Mouse (Mus musculus): Measurements from ENCODE around the gene Frmpd2. TPM values are rescaled to one million over a fixed set of nuclear protein-coding genes. Genes with fewer than 3 reads are reported as not detected.

The Frmpd2 gene
- polyA plus RNA-seq, 1 experiment from 2014 or later, result 0.09 TPM

DNA sequence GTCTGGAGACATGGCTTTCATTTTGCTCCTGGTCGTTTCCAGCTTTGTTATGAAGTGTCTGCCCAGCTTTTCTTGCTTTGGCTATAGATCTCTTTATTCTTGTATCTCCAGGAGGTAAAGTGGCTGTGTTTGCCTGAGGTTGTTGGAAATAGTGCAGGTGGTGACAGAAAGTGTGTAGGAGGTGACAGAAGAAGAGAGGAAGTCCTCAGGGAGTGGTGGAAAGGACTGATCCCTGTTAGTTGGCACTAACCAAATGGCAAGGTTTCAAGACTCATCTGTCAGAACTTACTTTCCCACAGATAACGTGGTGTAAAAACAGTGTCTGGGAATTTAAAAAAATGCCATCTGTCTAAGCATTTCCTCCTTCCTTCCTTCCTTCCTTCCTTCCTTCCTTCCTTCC is 3.0 kb downstream of the Frmpd2 start:
- H3K4me3 ChIP-seq (replicated peaks), result no peak overlapping the region
- 0 out of 2 replicates have a peak, but pooled peaks cover 8% of the 10 kb centered on the region for H3K4me1 ChIP-seq (replicated peaks)
- H3K27ac ChIP-seq, result no peak overlapping the region
- WGBS, result 65% methylated on average over 2 of the region's 2 CpGs
- no peak for ATAC-seq
- H3K9me3 ChIP-seq, result no peaks in the 10 kb centered on the region
- no peak overlapping the region for H3K9ac ChIP-seq (replicated peaks)
- no peak overlapping the region for H3K4me2 ChIP-seq (replicated peaks)
- H3K27me3 ChIP-seq, result no peaks in the 10 kb centered on the region
- no peaks in the 10 kb centered on the region for H3K36me3 ChIP-seq

DNA sequence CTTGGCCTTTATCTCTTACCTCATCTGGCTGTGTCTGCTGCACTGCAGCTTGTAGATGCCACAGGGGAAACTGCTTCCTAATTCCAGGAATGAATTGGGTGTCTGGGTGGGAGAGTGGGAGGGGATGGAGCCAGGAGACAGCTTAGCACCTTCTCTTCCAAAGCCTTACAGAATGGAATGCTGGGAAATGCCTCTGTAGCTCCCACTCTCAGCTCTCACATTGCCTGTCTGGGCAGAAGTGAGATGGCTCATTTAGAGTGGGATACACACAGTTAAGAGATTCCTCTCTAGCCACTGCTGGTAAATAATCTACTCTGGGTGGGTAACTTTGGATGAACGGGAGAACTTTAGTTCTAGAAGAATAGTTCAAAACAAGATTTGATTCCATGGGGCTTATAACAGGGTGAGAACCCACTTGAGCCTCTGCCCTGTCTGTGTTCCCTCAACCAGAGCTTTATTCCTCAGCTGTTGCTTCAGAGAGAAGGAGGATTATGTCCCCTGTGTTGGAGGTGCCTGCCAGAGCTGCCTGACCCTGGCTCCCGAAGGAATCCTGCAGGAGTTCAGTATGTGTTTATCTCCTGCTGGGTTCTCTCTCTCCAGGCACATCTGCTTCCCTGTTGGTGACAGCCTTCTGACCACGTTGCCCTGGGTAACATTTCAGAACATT is 4.7 kb downstream of the Frmpd2 start:
- no peaks in the 10 kb centered on the region for H3K36me3 ChIP-seq
- H3K9me3 ChIP-seq, result no peaks in the 10 kb centered on the region
- H3K4me3 ChIP-seq (replicated peaks), result no peak overlapping the region
- WGBS, result 5% methylated on average over 3 of the region's 3 CpGs
- H3K4me1 ChIP-seq (replicated peaks), result 0 out of 2 replicates have a peak, but pooled peaks cover 8% of the 10 kb centered on the region
- no peaks in the 10 kb centered on the region for H3K27me3 ChIP-seq
- no peak overlapping the region for H3K4me2 ChIP-seq (replicated peaks)
- H3K27ac ChIP-seq, result no peak overlapping the region
- no peak for ATAC-seq
- no peak overlapping the region for H3K9ac ChIP-seq (replicated peaks)

DNA sequence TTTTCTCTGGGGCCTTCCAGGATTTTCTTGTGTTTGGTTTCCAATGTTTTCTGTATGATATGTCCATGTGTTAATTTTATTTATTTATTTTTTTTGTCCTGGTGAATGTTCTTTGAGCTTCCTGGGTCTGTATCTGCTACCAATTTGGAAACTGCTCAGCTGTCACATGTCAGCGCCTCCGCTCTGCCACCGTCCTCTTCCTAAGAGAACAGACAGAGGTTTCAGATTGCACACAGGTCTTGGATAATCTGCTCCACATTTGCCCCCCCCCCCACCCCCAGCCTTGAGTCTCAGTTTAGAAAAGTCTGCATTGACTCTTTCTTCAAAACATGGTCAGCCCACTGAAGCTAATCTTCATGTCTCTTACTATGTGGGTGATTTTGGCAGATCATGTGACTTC is 10.5 kb downstream of the Frmpd2 start:
- H3K36me3 ChIP-seq, result no peaks in the 10 kb centered on the region
- no peak overlapping the region for H3K27ac ChIP-seq
- H3K27me3 ChIP-seq, result no peaks in the 10 kb centered on the region
- no peak overlapping the region for H3K4me3 ChIP-seq (replicated peaks)
- H3K4me2 ChIP-seq (replicated peaks), result no peak overlapping the region
- no peaks in the 10 kb centered on the region for H3K4me1 ChIP-seq (replicated peaks)
- WGBS, result 53% methylated on average over 3 of the region's 3 CpGs
- H3K9me3 ChIP-seq, result no peaks in the 10 kb centered on the region
- H3K9ac ChIP-seq (replicated peaks), result no peak overlapping the region
- no peak for ATAC-seq

DNA sequence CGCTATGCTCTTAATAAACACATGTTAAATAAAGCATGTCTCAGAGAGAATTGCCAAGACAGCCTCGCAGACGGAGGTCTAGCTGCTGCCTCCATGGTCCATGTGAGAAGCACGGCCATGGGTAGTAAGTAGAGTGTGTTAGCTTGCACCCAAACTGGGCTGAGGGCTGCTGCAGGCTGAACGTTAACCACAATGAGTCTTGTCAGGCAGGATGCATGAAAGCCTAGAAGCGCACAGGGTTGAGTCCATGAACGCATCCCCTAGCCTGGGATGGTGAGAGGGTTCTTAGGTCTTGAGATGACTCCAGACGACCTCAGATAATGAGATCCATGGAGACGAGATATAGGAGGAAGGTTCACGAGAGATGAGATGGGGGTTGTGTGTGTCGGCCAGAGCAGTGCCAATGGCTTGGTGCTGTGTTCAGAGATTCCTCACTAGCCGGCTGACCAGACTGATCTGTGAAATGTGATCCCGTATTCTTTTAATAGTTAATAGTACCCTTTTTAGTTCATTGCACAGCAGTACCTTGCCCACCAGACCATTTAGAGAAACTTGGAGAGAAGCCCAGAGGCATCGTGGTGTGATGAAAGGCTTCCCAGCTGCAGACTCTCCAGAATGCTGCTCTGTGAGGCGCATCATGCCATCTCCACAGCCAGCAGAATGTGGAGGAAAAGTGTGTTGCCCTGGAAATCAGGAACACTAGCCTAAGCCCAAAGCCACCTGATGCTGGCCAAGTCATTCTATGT is 16.5 kb downstream of the Frmpd2 start:
- WGBS, result 76% methylated on average over 15 of the region's 15 CpGs
- H3K27me3 ChIP-seq, result no peaks in the 10 kb centered on the region
- H3K27ac ChIP-seq, result no peak overlapping the region
- no peaks in the 10 kb centered on the region for H3K4me1 ChIP-seq (replicated peaks)
- no peaks in the 10 kb centered on the region for H3K9me3 ChIP-seq
- no peak overlapping the region for H3K9ac ChIP-seq (replicated peaks)
- peak; percentile 37; the same call in 1 of the 2 replicates for ATAC-seq
- no peak overlapping the region for H3K4me2 ChIP-seq (replicated peaks)
- H3K4me3 ChIP-seq (replicated peaks), result no peak overlapping the region
- H3K36me3 ChIP-seq, result no peaks in the 10 kb centered on the region

DNA sequence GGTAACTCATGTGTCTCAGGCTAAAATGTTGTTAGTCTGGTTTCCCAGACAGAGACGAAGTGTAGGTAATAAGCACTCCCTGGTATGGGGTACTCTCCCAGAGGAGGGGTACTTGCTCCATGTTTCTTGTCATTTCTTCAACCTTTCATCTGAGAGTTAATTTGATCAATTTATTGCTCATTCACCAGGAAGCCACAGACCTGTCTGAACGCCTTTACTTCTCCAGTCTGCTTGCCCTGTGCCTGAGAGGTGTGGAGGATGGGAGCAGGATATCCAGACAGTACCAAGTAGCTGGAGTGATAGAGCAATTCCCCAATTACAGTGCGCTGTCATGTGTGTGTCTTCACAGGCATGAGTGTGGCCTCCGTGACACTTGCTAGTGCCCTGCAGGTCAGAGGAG is 23.7 kb downstream of the Frmpd2 start:
- no peaks in the 10 kb centered on the region for H3K9me3 ChIP-seq
- no peak overlapping the region for H3K27ac ChIP-seq
- 68% methylated on average over 4 of the region's 4 CpGs for WGBS

DNA sequence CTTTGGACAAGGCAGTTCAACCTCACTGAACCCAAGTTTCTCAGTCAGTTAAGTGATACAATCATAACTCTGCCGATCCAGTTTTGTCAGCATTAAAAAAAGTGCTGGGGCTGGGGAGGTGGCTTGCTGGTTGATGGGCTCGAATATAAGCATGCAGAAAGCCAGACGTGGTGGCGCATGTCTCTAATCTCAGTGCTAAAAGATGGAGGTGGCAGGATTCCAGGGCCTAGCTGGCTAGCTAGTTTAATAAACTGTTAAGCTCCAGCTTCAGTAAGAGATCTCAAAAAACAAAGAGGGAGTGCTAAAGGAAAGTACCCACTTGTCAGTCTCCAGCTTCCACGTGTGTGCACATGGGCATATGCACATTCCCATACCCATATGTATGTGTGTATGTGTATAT is 25.9 kb downstream of the Frmpd2 start:
- Histone ChIP-seq H3K9ac (replicated peaks) (no peak overlapping the region), H3K4me1 (replicated peaks) (no peaks in the 10 kb centered on the region), H3K27me3 (no peaks in the 10 kb centered on the region), H3K36me3 (no peaks in the 10 kb centered on the region), H3K4me2 (replicated peaks) (no peak overlapping the region), H3K9me3 (no peaks in the 10 kb centered on the region), H3K4me3 (replicated peaks) (no peak overlapping the region), H3K27ac (no peak overlapping the region)
- no peak for ATAC-seq
- 81% methylated on average over 5 of the region's 5 CpGs for WGBS

More for the DNA sequence above, 23.7 kb downstream of the Frmpd2 start:
- no peaks in the 10 kb centered on the region for H3K27me3 ChIP-seq
- no peak for ATAC-seq
- no peak overlapping the region for H3K9ac ChIP-seq (replicated peaks)
- no peaks in the 10 kb centered on the region for H3K4me1 ChIP-seq (replicated peaks)
- no peaks in the 10 kb centered on the region for H3K36me3 ChIP-seq
- H3K4me3 ChIP-seq (replicated peaks), result no peak overlapping the region
- H3K4me2 ChIP-seq (replicated peaks), result no peak overlapping the region

DNA sequence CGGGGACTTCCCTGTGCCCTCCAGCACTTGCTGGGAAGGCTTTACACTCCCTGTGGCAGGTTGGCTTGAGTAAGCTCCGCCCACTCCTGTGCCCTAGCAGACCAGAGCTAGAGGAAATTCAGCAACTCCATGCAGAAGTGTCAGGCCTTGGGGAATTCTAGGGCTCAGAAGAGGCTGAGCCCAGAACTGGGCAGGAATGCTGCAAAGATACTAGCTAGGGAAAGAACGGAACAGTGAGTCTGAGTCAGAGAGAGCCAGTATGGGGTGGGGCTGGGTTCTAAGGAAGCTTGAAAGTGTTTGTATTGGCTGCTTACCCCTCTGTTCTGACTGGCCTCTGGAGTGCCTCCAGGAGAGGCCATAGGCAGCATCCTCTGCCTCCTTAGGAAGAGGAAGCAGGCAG is 27.4 kb downstream of the Frmpd2 start:
- H3K4me3 ChIP-seq (replicated peaks), result no peak overlapping the region
- ATAC-seq, result 0 out of 2 replicates have a peak, but pooled peaks have one; percentile 14
- no peak overlapping the region for H3K9ac ChIP-seq (replicated peaks)
- no peaks in the 10 kb centered on the region for H3K9me3 ChIP-seq
- H3K4me1 ChIP-seq (replicated peaks), result no peaks in the 10 kb centered on the region
- no peaks in the 10 kb centered on the region for H3K27me3 ChIP-seq
- H3K27ac ChIP-seq, result no peak overlapping the region
- WGBS, result 72% methylated on average over 3 of the region's 3 CpGs
- H3K36me3 ChIP-seq, result no peaks in the 10 kb centered on the region
- H3K4me2 ChIP-seq (replicated peaks), result no peak overlapping the region

DNA sequence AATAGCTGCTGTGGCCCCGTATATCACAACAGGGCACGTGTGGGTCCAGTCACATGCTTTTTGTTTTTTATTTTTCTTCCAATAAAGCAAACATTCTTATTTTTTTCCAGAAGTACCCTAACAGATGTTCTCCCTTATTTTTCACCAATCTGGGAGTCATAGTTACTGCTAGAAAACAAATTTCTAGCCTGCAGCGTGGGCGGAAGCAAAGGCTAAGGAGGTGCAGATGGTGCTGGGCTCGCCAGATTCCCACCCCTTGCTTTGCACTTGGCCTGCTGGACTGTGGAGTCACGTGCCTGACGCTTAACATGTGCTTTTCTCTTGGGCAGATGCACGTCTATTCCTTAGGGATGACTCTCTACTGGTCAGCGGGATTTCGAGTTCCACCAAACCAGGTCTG is 29.1 kb downstream of the Frmpd2 start:
- H3K9ac ChIP-seq (replicated peaks), result no peak overlapping the region
- no peak overlapping the region for H3K4me2 ChIP-seq (replicated peaks)
- 82% methylated on average over 10 of the region's 10 CpGs for WGBS
- H3K36me3 ChIP-seq, result no peaks in the 10 kb centered on the region
- no peak overlapping the region for H3K4me3 ChIP-seq (replicated peaks)
- H3K27me3 ChIP-seq, result no peaks in the 10 kb centered on the region
- no peak overlapping the region for H3K27ac ChIP-seq
- no peak for ATAC-seq
- no peaks in the 10 kb centered on the region for H3K4me1 ChIP-seq (replicated peaks)
- H3K9me3 ChIP-seq, result no peaks in the 10 kb centered on the region

DNA sequence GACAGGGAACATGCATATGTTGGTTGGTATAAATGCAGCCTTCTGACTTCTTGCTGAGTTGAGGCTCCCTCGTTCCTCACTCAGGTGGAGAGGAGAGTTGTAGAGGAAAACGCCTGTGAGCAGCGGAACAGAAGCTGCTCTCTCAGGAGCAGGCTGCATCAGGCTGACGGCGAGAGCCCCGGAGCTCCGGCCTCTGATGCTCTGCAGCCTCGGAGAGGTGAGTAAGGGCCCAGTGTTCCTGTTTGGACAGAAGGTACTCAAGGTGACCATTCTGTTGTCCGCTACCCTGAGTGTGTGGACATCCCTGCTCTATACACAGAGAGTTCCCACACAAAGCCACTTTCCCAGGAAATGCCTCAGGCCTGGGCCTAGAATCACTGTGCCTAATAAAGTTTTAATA is 31.8 kb downstream of the Frmpd2 start:
- Histone ChIP-seq H3K9ac (replicated peaks) (no peak overlapping the region), H3K4me3 (replicated peaks) (no peak overlapping the region), H3K4me2 (replicated peaks) (no peak overlapping the region), H3K9me3 (no peaks in the 10 kb centered on the region), H3K27me3 (no peaks in the 10 kb centered on the region), H3K27ac (no peak overlapping the region), H3K36me3 (no peaks in the 10 kb centered on the region), H3K4me1 (replicated peaks) (no peaks in the 10 kb centered on the region)
- WGBS, result 89% methylated on average over 9 of the region's 9 CpGs
- ATAC-seq, result no peak

DNA sequence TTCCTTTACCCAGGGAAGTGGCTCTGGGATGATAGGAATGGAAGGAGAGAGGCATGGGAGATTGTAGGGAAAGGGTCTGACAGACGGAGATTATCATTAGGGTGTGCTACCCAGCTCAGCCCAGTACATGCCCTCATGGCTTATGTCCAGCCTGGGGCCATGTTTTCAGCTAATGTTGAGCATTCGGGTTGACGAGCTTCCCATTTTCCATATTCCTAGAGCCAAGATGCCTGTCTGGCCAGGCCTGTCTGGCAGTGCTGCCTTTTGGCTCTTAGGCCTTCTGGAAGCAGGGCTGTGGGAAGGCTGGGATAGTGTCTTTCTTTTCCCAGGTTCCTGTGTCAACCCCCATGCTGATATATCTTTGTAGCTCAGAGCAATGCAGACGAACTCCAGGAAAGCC is 35.2 kb downstream of the Frmpd2 start:
- Histone ChIP-seq H3K4me1 (replicated peaks) (no peaks in the 10 kb centered on the region), H3K27me3 (no peaks in the 10 kb centered on the region), H3K4me3 (replicated peaks) (no peak overlapping the region), H3K27ac (no peak overlapping the region), H3K9ac (replicated peaks) (no peak overlapping the region), H3K9me3 (no peaks in the 10 kb centered on the region), H3K36me3 (no peaks in the 10 kb centered on the region), H3K4me2 (replicated peaks) (no peak overlapping the region)
- no peak for ATAC-seq
- WGBS, result 76% methylated on average over 4 of the region's 4 CpGs

DNA sequence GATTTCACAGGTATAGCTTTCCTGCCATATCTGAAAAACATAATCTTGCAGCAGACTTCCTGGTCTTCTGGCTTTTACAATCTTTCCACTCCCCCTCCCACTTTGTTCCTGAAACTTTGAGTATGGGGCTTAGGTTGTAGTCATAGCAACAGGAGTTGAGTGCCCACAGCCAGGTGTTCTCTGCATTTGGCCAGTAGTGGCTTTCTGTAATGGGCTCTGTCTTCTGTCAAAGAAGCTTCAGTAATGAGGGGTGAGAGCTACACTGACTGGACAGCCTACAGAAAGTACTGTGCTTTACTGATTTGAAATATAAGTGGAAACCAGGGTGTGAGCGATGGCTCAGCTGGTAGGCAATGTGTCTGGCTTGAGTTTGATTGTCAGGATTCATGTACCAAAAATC is 37.2 kb downstream of the Frmpd2 start:
- no peaks in the 10 kb centered on the region for H3K36me3 ChIP-seq
- H3K9ac ChIP-seq (replicated peaks), result no peak overlapping the region
- no peak overlapping the region for H3K27ac ChIP-seq
- no peak overlapping the region for H3K4me3 ChIP-seq (replicated peaks)
- ATAC-seq, result no peak
- peaks cover 3% of the 10 kb centered on the region; the same call in 1 of the 2 replicates for H3K4me1 ChIP-seq (replicated peaks)
- 89% methylated on average over 1 of the region's 1 CpGs for WGBS
- no peaks in the 10 kb centered on the region for H3K9me3 ChIP-seq
- no peaks in the 10 kb centered on the region for H3K27me3 ChIP-seq
- H3K4me2 ChIP-seq (replicated peaks), result no peak overlapping the region

DNA sequence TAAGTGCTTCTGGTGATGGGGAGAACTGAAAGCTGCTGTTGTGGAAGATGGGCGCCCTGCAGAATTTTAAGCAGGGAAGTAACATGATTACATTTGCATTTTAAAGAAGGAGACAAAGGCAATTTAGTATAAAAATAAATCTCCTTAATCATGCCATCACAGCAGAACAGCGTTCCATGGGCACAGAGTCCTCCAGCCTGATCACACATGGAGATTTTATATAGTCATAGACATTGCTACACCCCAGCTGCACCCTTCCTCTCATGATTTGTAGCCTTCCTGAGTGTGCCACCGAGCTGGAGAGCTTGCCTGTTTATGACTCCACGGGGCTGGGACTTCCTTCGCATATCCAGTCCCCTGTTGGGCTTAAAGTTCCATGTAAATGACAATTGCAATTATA is 42.4 kb downstream of the Frmpd2 start:
- ATAC-seq, result no peak
- no peak overlapping the region for H3K4me2 ChIP-seq (replicated peaks)
- H3K9me3 ChIP-seq, result no peaks in the 10 kb centered on the region
- WGBS, result 65% methylated on average over 5 of the region's 5 CpGs
- H3K4me3 ChIP-seq (replicated peaks), result no peak overlapping the region
- H3K27ac ChIP-seq, result no peak overlapping the region
- H3K27me3 ChIP-seq, result no peaks in the 10 kb centered on the region
- H3K4me1 ChIP-seq (replicated peaks), result peaks cover 7% of the 10 kb centered on the region; the same call in 1 of the 2 replicates
- H3K36me3 ChIP-seq, result no peaks in the 10 kb centered on the region
- H3K9ac ChIP-seq (replicated peaks), result no peak overlapping the region

Data from midbrain, embryonic 13.5 days (tissue).